ENCODE assay signal across 19 mouse cellular contexts in genomic region chr15:79430461-79431000, GRCm38 (mm10).
"Had no signal": no experiment of that assay in that cellular context is flagged by ENCODE, and none has a peak within 500 bp of the region (broad histone marks: within the 10 kb centered on the region; RNA-seq: fewer than 3 reads in every experiment).

No protein-coding gene starts in this region.

- H3K9ac ChIP-seq: hindbrain, embryonic 14.5 days; limb, embryonic 13.5 days; limb, embryonic 15.5 days; liver, embryonic 12.5 days; liver, embryonic 14.5 days had no signal

- H3K4me3 ChIP-seq: limb, embryonic 13.5 days; limb, embryonic 15.5 days; liver, embryonic 12.5 days had no signal

- H3K27me3 ChIP-seq: limb, embryonic 13.5 days; limb, embryonic 15.5 days; liver, embryonic 12.5 days had no signal

- ATAC-seq: hindbrain, postnatal 0 days; intestine, embryonic 16.5 days; liver, embryonic 12.5 days had no signal

- H3K4me2 ChIP-seq: heart, embryonic 11.5 days; hindbrain, embryonic 14.5 days; limb, embryonic 13.5 days; limb, embryonic 15.5 days; liver, embryonic 12.5 days had no signal

- H3K27ac ChIP-seq: hindbrain, embryonic 14.5 days; hindbrain, postnatal 0 days; kidney, postnatal 0 days; limb, embryonic 13.5 days; limb, embryonic 15.5 days; liver, embryonic 14.5 days had no signal

- DNase-seq: gastrocnemius, postnatal 14 days; gastrocnemius, postnatal 36 days; heart, adult 18-20 months; heart, postnatal 10 days; heart, postnatal 36 days; kidney, adult 11 months; layer of hippocampus, adult 9-11 months; layer of hippocampus, postnatal 36 days; left cerebral cortex, postnatal 4 days; lung, adult 18-20 months had no signal

- H3K9me3 ChIP-seq: limb, embryonic 15.5 days; liver, embryonic 12.5 days had no signal
